Mouse (Mus musculus) liver, embryonic 11.5 days (tissue): ENCODE measurements around the gene Clip1. TPM values are rescaled to one million over a fixed set of nuclear protein-coding genes. Genes with fewer than 3 reads are reported as not detected.
A peak's percentile ranks its signal among the peaks of the same experiment; 100 is the strongest.
"Not testable (repeated sequence)": the region's sequence is repeated elsewhere in the genome, so short reads cannot be mapped to it uniquely, and the experiment has no call there.

Source experiments
- ATAC-seq: fragments of 200-750 bp; cut with Nextera tagmentation; replicated peaks from 2 replicates; pipeline ENCODE4 v1.8.0; 2017; ENCODE audit warnings: moderate number of reproducible peaks, mild to moderate bottlenecking, moderate TSS enrichment, moderate library complexity; ENCODE audit not compliant: low FRiP score
- DNase-seq: peaks from one replicate; pipeline ENCODE4 v3.0.0-alpha.2; 2017; ENCODE audit warnings: low spot score
- H3K27ac ChIP-seq: fragments of 300-500 bp; sonication (generic); 2 replicates; pipeline ENCODE4 v1.5.1; 2014; ENCODE audit warnings: mild to moderate bottlenecking, low read depth, low read length, control low read depth
- H3K27me3 ChIP-seq: fragments of 300-500 bp; sonication (generic); replicated peaks from 2 replicates; pipeline ENCODE4 v1.6.1; 2014; ENCODE audit warnings: low read length, mixed read lengths; ENCODE audit not compliant: control insufficient read depth, insufficient read depth
- H3K36me3 ChIP-seq: fragments of 300-500 bp; sonication (generic); 2 replicates; pipeline ENCODE4 v1.6.1; 2014; ENCODE audit warnings: mild to moderate bottlenecking, low read length, moderate library complexity, mixed read lengths; ENCODE audit not compliant: control insufficient read depth, insufficient read depth
- H3K4me1 ChIP-seq: fragments of 300-500 bp; sonication (generic); replicated peaks from 2 replicates; pipeline ENCODE4 v1.6.1; 2014; ENCODE audit warnings: low read length, mixed read lengths; ENCODE audit not compliant: control insufficient read depth, insufficient read depth
- H3K4me2 ChIP-seq: fragments of 300-500 bp; sonication (generic); 2 replicates; pipeline ENCODE4 v1.6.1; 2014; ENCODE audit warnings: mild to moderate bottlenecking, control low read depth, moderate library complexity
- H3K4me3 ChIP-seq: fragments of 300-500 bp; sonication (generic); 2 replicates; pipeline ENCODE4 v1.5.1; 2014; ENCODE audit warnings: low read depth, low read length, control low read depth
- H3K9ac ChIP-seq: fragments of 300-500 bp; sonication (generic); 2 replicates; pipeline ENCODE4 v1.6.1; 2014; ENCODE audit warnings: low read depth, low read length, control low read depth
- H3K9me3 ChIP-seq: fragments of 300-500 bp; sonication (generic); 2 replicates; pipeline ENCODE4 v1.6.1; 2016; ENCODE audit warnings: low read length, inconsistent platforms, mixed read lengths; ENCODE audit not compliant: control insufficient read depth
- WGBS: fragments of 180-500 bp; shearing (Covaris S2); extraction: QIAGEN DNeasy Blood & Tissue Kit; methylation state at CpG from one replicate; pipeline ENCODE4 v1.1.7; 2014; 5-methylcytosine and 5-hydroxymethylcytosine counted together
- polyA plus RNA-seq: library from polyadenylated mRNA; unstranded; fragments of >200 nt; fragmentation: Nextera tagmentation; extraction: Ambion mirVana; gene quantifications from 2 replicates; pipeline ENCODE4 v1.2.1, GENCODE M21; 2014

Gene Clip1
- 22.8 and 27.6 TPM in 2 replicates for polyA plus RNA-seq

DNA sequence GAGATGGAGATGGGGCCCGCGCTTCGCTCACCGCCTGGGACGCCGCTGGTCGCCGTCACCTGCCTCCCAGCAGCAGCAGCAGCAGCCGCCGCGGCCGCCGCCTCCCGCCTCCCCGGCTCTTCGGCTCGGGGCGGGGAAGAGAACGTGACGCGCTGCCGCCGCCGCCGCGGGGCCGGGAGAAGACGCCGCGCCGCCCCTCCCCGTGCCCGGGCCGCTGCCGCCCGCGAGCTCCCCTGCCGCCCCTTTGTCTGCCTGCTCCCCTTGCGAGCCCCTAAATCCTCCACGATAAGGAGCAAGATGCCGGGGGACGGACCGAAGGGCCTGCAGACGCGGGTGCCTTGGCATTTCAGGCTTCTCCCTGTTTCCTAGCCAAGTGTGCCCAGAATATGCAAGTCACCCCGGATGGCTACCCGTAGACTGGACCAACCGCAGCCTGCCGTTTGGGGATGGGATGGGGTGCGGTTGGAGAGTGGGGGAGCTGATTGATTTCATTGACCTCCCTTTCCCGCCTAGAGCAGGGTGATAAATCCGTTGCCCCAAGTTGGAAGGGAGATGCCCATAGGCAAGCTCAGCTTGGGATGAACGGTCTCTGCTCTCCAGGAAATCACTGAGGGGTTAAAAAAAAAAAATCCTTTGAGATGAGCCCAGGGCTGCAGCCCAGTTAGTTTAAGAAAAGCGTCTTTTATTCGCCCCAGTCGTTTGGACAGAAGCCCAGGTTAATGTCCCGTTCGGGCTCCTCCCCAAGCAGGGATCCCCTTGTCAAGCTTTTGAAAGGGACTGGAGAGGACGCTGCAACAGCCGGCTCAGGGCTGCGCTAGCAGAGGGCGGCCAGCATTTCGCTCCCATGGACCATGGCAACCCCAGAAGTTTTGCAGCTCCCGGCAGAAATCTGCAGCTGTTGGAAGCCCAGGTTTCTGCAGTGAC, at the start of gene Clip1:
Gene Clip1, minus strand, starts transcription at position 398 of the 924 bp plus-strand sequence.
- no peaks in the 10 kb centered on the region for H3K27me3 ChIP-seq
- peak within 1 kb of the TSS; percentile 76 for H3K4me2 ChIP-seq
- peak; percentile 64 for ATAC-seq
- no peak for DNase-seq
- no peaks in the 10 kb centered on the region for H3K36me3 ChIP-seq
- WGBS, result 2% methylated on average over 47 of the region's 64 CpGs
- H3K9me3 ChIP-seq, result no peaks in the 10 kb centered on the region
- peak within 1 kb of the TSS; percentile 97 for H3K9ac ChIP-seq
- peak within 1 kb of the TSS; percentile 81 for H3K27ac ChIP-seq
- H3K4me3 ChIP-seq, result peak within 1 kb of the TSS; percentile 95
- peaks cover 17% of the 10 kb centered on the region for H3K4me1 ChIP-seq

DNA sequence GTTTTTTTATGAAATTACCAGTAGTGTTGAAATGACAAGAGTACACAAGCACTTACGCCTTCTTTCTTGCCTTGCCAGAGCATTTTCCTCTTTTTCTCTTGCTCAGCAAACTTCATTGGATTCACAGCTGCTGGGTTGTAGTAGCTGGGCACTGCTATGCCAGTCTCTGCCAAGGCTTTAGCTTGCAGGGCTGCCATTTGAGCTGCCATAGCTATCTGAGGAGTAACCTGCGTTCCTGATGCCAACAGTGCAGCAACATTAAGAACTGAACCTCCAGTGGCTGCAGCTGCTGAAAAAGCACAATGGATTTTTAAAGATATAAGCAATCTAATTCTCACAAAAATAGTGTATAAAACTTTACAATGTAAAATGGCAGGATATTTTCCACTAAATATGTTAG, 46.6 kb upstream of the Clip1 start:
- ATAC-seq (no peak), DNase-seq (no peak)
- H3K9ac ChIP-seq, result no peak overlapping the region
- H3K27me3 ChIP-seq, result no peaks in the 10 kb centered on the region
- 94% methylated on average over 2 of the region's 2 CpGs for WGBS
- peaks cover 52% of the 10 kb centered on the region for H3K36me3 ChIP-seq
- no peaks in the 10 kb centered on the region for H3K4me1 ChIP-seq
- H3K4me3 ChIP-seq, result no peak overlapping the region
- no peaks in the 10 kb centered on the region for H3K9me3 ChIP-seq
- no peak overlapping the region for H3K27ac ChIP-seq
- no peak overlapping the region for H3K4me2 ChIP-seq

DNA sequence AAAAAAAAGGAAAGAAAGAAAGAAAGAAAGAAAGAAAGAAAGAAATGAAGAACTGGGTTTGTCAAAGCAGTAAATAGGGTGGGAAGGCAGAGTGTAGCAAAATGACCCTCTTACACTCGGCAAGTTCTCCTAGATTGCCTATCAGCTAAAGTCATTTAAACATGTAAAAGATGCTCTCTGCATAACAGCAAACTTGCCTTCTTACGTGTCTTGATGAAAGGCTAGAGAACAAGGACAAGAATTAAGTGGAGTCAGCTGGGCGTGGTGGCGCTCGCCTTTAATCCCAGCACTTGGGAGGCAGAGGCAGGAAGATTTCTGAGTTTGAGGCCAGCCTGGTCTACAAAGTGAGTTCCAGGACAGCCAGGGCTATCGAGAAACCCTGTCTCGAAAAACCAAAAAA, 39.4 kb upstream of the Clip1 start:
- not testable (repeated sequence) for H3K36me3 ChIP-seq, H3K4me1 ChIP-seq, ATAC-seq, H3K27ac ChIP-seq, H3K4me3 ChIP-seq, DNase-seq, H3K4me2 ChIP-seq, H3K9me3 ChIP-seq, H3K9ac ChIP-seq, H3K27me3 ChIP-seq
- WGBS, result 81% methylated on average over 7 of the region's 7 CpGs

DNA sequence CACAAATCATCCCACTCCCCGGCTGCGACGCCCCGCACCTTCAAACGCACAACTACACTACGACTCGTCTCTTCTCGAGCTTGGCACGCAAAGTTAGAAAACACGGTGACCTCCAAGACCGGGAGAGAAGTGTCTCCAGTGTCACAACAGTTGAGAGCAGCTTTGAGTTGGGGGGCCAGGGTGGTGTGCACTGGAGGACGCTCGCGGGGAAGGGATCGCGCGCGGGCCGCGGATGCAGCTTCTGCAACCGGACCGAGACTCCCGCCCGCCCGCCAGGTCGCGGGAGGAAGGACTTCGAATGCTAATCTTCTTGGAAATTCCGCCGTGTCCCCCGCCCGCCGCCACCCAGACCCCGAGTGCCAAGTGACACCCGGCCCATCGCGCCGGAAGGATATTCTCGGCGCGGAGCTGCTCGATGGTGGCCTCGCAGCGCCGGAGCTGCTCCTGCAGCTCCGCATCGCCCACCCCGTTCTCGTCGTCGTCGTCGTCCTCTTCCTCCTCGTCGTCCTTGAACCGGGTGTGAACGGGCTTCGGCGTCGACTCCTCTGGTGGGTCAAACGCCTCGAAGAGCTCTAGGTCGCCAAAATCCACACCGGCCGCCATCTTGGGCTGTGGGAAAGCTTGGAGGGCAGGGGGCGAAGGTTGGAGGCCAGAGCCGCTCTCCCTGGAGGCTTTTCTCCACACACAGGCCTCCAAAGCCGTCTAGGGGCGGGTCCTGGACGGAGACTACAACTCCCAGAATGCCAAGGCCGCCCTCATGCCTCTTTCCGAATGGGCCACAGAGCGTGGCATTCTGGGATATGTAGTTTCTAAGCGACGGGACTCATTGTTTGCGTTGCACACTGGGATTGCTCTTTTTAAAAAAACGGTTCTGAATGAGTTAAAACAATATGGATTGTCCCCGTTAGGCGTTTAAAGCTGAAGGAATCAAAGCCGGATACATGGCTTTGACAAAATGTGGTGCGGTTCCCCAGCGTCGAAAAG, 36.2 kb upstream of the Clip1 start, which contains the start of gene Zcchc8:
Gene Zcchc8, minus strand, starts transcription at position 773 of the 984 bp plus-strand sequence.
- H3K27me3 ChIP-seq, result no peaks in the 10 kb centered on the region
- peaks cover 6% of the 10 kb centered on the region for H3K36me3 ChIP-seq
- H3K27ac ChIP-seq, result peak within 1 kb of the TSS; percentile 79
- no peaks in the 10 kb centered on the region for H3K9me3 ChIP-seq
- peak within 1 kb of the TSS; percentile 83 for H3K4me3 ChIP-seq
- peak within 1 kb of the TSS; percentile 80 for H3K4me2 ChIP-seq
- DNase-seq (peak; percentile 95), ATAC-seq (peak; percentile 100)
- under 1% methylated on average over 83 of the region's 83 CpGs for WGBS
- peak within 1 kb of the TSS; percentile 91 for H3K9ac ChIP-seq
- peaks cover 14% of the 10 kb centered on the region for H3K4me1 ChIP-seq

DNA sequence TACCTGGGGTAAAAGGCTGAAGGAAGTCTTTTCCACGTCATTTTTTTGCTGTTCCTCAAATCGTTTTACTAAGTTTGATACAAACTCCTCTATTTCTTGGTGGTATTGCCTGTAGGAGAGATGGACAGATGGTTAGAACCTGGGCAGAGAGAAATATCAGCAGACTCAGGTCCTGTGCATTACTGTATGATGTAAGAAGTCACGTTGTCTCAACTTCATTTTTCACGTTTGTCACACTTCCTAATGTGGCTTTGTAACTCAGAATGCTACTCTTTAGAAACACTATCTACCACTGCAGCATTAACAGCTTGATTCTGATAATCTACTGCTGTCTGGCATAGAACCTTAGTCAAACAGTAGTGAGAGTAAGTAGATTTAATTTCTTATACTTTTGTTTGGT, 30.2 kb upstream of the Clip1 start:
- Histone ChIP-seq H3K9me3 (no peaks in the 10 kb centered on the region), H3K4me3 (no peak overlapping the region), H3K27me3 (no peaks in the 10 kb centered on the region), H3K9ac (no peak overlapping the region), H3K27ac (no peak overlapping the region), H3K36me3 (peaks cover 47% of the 10 kb centered on the region), H3K4me1 (peaks cover 14% of the 10 kb centered on the region), H3K4me2 (no peak overlapping the region)
- DNase-seq (no peak), ATAC-seq (no peak)
- 79% methylated on average over 4 of the region's 4 CpGs for WGBS

DNA sequence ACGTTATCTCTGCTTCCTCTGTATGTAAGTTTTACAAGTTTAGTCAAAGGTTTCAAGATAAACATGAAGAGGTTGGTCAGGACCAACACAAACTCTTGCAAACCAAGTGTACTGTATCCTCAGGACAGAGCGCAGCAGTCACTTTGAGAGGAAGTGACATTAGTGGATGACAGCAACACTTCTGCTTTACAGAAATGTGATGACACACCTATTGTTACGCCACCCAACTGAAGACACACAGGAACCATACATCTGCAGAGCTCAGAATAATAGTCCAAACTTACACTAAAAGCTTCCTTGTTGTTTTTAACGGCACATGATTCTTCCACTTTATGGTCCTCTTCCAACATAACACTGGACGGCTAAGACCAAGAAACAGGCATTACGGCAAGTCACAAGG, 29.4 kb upstream of the Clip1 start:
- Histone ChIP-seq H3K9me3 (no peaks in the 10 kb centered on the region), H3K27ac (no peak overlapping the region), H3K4me3 (no peak overlapping the region), H3K36me3 (peaks cover 49% of the 10 kb centered on the region), H3K4me2 (no peak overlapping the region), H3K9ac (no peak overlapping the region), H3K27me3 (no peaks in the 10 kb centered on the region), H3K4me1 (peaks cover 7% of the 10 kb centered on the region)
- DNase-seq (no peak), ATAC-seq (no peak)
- WGBS, result 89% methylated on average over 6 of the region's 6 CpGs

DNA sequence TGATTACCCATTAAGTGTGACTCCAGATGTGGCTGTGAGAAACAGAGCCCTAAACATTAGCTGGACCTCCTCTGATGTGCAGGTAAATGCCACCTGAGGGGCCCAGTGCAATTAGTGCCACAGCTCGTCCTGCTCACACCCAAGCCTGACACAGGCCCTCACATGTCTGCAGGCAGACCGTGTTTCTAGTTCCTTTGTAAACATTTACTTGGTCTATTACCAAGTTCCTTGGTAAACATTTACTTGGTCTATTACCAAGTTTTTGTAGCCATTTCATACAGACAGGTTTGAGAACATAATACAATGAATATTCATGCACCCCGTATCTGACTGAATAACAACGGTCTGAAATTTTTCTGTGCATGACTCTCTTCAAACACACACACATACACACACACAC, 25.2 kb upstream of the Clip1 start:
- no peak for ATAC-seq
- no peak for DNase-seq
- Histone ChIP-seq H3K9ac (no peak overlapping the region), H3K9me3 (no peaks in the 10 kb centered on the region), H3K27ac (no peak overlapping the region), H3K4me2 (no peak overlapping the region), H3K27me3 (no peaks in the 10 kb centered on the region), H3K4me1 (no peaks in the 10 kb centered on the region), H3K36me3 (peaks cover 67% of the 10 kb centered on the region), H3K4me3 (no peak overlapping the region)
- 87% methylated on average over 4 of the region's 4 CpGs for whole genome bisulfite sequencing

DNA sequence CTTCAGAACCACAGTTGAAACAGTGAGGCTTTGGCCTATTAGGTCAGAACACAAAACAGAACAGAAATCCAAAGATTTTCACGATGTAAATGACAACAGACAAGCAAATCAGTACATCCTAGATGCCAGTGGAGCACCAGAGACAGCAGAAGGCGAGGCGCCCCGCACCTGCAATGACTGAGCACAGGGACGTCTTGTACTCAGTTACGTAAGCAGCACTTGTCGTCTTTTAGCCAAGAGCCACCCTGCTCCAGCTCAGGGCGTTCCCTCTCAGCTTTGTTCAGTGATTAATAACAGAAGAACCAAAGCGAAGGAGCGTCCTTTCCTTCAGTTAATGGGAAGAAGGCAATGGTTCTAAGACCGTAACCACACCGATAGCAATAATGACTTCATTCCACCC, 24.2 kb upstream of the Clip1 start:
- WGBS, result 92% methylated on average over 12 of the region's 12 CpGs

More for the DNA sequence above, 24.2 kb upstream of the Clip1 start:
- ATAC-seq (no peak), DNase-seq (no peak)
- H3K27me3 ChIP-seq, result no peaks in the 10 kb centered on the region
- H3K4me2 ChIP-seq, result no peak overlapping the region
- no peak overlapping the region for H3K9ac ChIP-seq
- H3K4me3 ChIP-seq, result no peak overlapping the region
- no peak overlapping the region for H3K27ac ChIP-seq
- peaks cover 65% of the 10 kb centered on the region for H3K36me3 ChIP-seq
- H3K9me3 ChIP-seq, result no peaks in the 10 kb centered on the region
- H3K4me1 ChIP-seq, result no peaks in the 10 kb centered on the region
